Mouse (Mus musculus) small intestine, adult 2 months (tissue): Measurements from ENCODE around the gene Slamf9.

ENCODE experiments used
- CTCF ChIP-seq: fragments of 200-500 bp; IDR thresholded peaks from 2 replicates; pipeline ENCODE4 v1.5.1; 2012; ENCODE audit warnings: low read depth, mild to moderate bottlenecking, control low read depth, inconsistent platforms, low read length, moderate library complexity, mixed read lengths; ENCODE audit not compliant: insufficient replicate concordance, insufficient read length; ENCODE audit errors: extremely low read depth
- POLR2A ChIP-seq: fragments of 200-500 bp; IDR thresholded peaks from 2 replicates; pipeline ENCODE4 v1.6.1; 2012; ENCODE audit warnings: low read depth, mild to moderate bottlenecking, control low read depth, inconsistent platforms, low read length, moderate library complexity

DNA sequence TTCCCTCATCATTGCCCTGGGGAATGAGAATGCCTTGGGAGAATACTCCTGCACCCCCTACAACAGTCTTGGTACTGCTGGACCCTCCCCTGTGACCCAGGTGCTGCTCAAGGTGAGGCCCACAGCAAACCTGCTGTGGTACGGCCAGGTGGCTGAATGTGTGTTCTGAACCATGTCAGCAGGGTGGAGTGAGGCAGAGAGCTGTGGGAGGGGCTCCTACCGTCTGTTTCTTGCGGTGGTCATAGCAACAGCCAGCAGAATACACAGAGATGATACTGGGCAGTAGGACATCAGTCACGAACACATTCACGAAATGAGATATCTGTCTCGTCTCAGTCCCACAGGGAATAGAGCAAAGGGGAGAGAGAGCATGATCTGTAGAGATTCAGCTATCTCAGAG, 18.4 kb downstream of the Slamf9 start:
- TF ChIP-seq CTCF (no peak), POLR2A (no peak)
